Mouse (Mus musculus) testis, adult 2 months (tissue): Measurements from ENCODE around the gene Zic1. TPM values are rescaled to one million over a fixed set of nuclear protein-coding genes. Genes with fewer than 3 reads are reported as not detected.
A peak's percentile ranks its signal among the peaks of the same experiment; 100 is the strongest.

Experiments used
- H3K27ac ChIP-seq: fragments of 200-500 bp; 2 replicates; pipeline ENCODE4 v1.5.1; 2012; ENCODE audit warnings: low read depth, low read length; ENCODE audit not compliant: control insufficient read depth, insufficient read depth
- H3K27me3 ChIP-seq: fragments of 200-500 bp; 2 replicates; pipeline ENCODE4 v1.6.1; 2012; ENCODE audit warnings: mild to moderate bottlenecking, low read length, moderate library complexity; ENCODE audit not compliant: control insufficient read depth, insufficient read depth
- H3K36me3 ChIP-seq: fragments of 200-500 bp; 2 replicates; pipeline ENCODE4 v1.6.1; 2012; ENCODE audit warnings: mild to moderate bottlenecking, low read length; ENCODE audit not compliant: control insufficient read depth, insufficient read depth
- H3K4me1 ChIP-seq: fragments of 200-500 bp; 2 replicates; pipeline ENCODE4 v1.6.1; 2012; ENCODE audit warnings: low read length; ENCODE audit not compliant: control insufficient read depth, insufficient read depth
- H3K4me3 ChIP-seq: fragments of 200-500 bp; 2 replicates; pipeline ENCODE4 v1.5.1; 2012; ENCODE audit warnings: low read depth, mild to moderate bottlenecking, low read length, moderate library complexity, mixed read lengths; ENCODE audit not compliant: control insufficient read depth
- CTCF ChIP-seq: fragments of 200-500 bp; IDR thresholded peaks from 2 replicates; pipeline ENCODE4 v1.5.1; 2012; ENCODE audit warnings: low read depth, mild to moderate bottlenecking, inconsistent platforms, low read length, moderate library complexity; ENCODE audit not compliant: control insufficient read depth, insufficient read depth, insufficient replicate concordance
- POLR2A ChIP-seq: fragments of 200-500 bp; IDR thresholded peaks from 2 replicates; pipeline ENCODE4 v1.6.1; 2012; ENCODE audit warnings: low read depth, mild to moderate bottlenecking, inconsistent platforms, low read length, moderate library complexity; ENCODE audit not compliant: control insufficient read depth
- polyA plus RNA-seq: library from polyadenylated mRNA; depleted of rRNA; stranded (reverse); fragments of >200 nt; gene quantifications from 2 replicates; pipeline ENCODE4 v1.2.3, GENCODE M21; 2012

The Zic1 gene
- polyA plus RNA-seq, 1 experiment = 0.86 TPM

DNA sequence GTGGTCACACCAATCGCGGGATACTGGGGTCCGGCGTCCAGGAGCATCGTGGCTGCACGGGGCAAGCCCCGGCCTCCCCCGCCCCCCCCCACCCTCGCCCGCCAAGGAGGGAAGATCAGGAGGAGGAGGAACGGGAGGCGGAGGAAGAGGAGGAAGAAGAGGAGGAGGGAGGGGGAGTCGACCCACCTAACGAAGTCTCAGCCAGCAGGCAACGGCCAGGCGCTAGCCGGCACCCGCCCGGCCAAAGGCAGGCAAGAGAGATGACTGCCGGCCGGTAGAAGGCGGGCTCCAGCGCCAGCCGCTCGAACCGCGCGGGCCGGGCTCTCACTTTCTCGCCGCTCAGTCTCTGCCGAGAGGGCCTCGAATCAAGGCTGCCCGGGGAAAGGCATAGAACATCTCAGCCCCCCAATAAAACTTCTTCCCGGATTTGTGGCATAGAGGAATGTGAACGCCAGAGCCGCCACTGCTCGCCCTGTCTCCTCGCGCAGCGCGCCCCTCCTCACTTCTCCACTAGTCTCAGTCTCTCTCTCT, 574 bp downstream of the Zic1 start:
- Histone ChIP-seq H3K4me3 (peak overlapping the region; percentile 31), H3K4me1 (peaks cover 19% of the 10 kb centered on the region), H3K27me3 (peaks cover 21% of the 10 kb centered on the region), H3K27ac (no peak overlapping the region), H3K36me3 (no peaks in the 10 kb centered on the region)
- TF ChIP-seq CTCF = no peak
- no peak for TF ChIP-seq POLR2A

DNA sequence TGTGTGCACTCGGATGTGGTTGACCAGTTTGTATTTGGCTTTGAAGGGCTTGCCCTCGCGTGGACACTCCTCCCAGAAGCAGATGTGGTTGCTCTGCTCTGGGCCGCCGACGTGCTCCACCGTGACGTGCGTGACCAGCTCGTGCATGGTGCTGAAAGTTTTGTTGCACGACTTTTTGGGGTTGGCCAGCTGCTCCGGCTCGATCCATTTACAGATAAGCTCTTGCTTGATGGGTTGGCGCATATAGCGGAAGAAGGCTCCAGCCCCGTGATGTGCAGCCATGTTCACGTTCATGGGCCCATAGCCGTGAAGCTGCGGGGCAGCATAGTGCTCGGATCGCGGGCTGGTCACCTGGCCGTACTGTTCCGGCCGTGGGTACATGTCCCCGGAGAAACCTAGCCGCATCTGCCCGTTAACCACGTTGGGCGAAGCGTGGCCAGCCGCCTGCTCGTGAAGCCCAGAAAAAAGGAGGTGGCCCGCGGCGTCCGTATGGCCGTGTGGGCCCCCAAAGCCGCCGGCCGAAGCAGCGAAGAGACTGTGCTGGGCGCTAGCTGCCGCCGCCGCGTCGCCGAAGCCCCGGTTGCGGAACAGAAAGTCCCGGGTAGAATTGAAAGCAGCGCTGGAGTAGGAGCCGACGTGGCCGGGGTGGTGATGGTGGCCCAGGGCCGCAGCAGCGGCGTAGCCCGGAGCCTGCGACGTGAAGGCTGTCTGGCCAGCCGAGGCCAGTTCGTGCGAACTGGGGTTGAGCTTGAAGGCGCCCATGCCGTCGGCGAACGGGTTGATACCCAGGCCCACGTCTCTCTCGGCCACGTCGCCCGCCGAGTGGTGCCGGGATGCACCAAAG, 1.3 kb downstream of the Zic1 start:
- peaks cover 21% of the 10 kb centered on the region for H3K27me3 ChIP-seq
- H3K36me3 ChIP-seq = no peaks in the 10 kb centered on the region
- H3K4me1 ChIP-seq = peaks cover 19% of the 10 kb centered on the region
- no peak overlapping the region for H3K27ac ChIP-seq
- peak overlapping the region; percentile 20 for H3K4me3 ChIP-seq
- no peak for TF ChIP-seq CTCF
- no peak for TF ChIP-seq POLR2A

- H3K27ac ChIP-seq = no peak overlapping the region
- no peaks in the 10 kb centered on the region for H3K36me3 ChIP-seq
- TF ChIP-seq CTCF = no peak
- TF ChIP-seq POLR2A = no peak
- H3K27me3 ChIP-seq = peaks cover 18% of the 10 kb centered on the region
- H3K4me1 ChIP-seq = peaks cover 19% of the 10 kb centered on the region
- no peak overlapping the region for H3K4me3 ChIP-seq
These were observed 1.8 kb downstream of the Zic1 start for GRCm38 (mm10) chr9:91363814-91364126.

DNA sequence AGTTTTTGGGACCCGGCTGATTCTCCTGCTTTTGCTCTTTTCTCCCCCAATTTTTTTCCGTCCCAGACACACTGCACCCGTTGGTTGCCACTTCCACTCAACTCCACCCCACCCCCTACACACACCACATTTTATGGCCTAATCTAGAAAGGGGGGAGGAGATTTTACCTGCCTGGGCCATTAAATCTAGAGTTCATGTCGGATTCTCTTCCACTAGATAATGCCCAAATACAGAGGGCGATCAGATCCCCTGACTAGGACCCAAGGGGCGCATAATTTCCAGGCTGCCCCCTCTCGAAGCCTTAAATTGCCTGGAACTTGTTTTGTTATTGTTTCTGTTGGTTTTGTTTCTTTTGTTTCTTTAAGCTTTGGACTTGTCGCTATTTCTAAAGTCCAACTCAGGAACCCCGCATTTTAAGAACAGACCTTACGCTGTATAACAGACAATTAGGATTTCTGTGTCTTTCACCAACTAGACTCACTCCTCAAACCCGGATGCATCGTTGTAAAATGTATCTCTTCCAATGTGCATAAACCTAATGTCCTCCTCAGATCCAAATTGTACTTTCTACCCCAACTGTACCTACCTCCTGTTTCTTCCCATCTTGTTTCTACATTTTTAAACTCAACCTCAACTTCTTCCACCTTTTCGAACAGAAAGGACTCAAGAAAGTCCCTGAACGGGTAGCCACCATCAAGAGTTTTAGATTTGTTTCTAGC, 2.4 kb downstream of the Zic1 start:
- peaks cover 19% of the 10 kb centered on the region for H3K4me1 ChIP-seq
- no peak overlapping the region for H3K4me3 ChIP-seq
- H3K36me3 ChIP-seq = no peaks in the 10 kb centered on the region
- no peak for TF ChIP-seq CTCF
- no peak for TF ChIP-seq POLR2A
- no peak overlapping the region for H3K27ac ChIP-seq
- peaks cover 18% of the 10 kb centered on the region for H3K27me3 ChIP-seq

DNA sequence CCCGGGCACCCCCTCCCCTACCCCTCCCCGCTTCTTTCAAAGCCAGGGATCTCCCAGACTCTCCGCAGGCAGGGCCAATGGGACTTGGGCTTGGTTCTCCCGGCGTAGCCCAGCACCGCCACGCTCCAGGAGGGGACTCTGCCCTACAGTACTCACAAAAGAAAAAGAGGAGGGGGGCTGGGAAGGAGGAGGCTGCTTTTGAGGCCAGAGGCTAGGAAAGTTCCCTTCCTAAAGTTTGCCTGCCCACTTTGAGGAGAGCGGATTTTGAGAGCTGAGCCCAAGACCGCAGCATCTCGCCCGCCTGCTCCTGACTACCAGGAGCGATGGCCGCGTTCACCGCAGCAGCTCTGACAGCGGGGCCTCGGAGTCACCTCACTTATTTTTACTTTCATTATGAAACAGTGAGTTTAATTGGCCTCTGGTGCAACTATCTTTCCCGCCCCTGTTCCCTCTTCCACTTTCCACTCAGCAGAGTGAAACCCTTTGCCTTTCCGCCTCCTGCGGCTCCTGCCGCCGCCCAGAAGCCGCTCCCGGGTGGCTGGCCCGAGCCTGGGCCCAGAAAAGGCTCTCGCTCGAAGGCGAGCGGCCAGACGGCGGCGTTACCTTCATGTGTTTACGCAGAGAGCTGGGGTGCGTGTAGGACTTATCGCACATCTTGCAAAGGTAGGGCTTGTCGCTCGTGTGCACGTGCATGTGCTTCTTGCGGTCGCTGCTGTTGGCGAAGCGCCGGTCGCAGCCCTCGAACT, 3.6 kb downstream of the Zic1 start, which contains the start of gene Zic4:
Gene Zic4 (plus strand): TSS at position 558 of the 746 bp plus-strand sequence.
- Histone ChIP-seq H3K27ac (no peak within 1 kb of the TSS), H3K4me3 (peak within 1 kb of the TSS; percentile 42), H3K27me3 (peaks cover 18% of the 10 kb centered on the region), H3K36me3 (no peaks in the 10 kb centered on the region), H3K4me1 (peaks cover 19% of the 10 kb centered on the region)
- TF ChIP-seq CTCF (no peak), POLR2A (no peak)

DNA sequence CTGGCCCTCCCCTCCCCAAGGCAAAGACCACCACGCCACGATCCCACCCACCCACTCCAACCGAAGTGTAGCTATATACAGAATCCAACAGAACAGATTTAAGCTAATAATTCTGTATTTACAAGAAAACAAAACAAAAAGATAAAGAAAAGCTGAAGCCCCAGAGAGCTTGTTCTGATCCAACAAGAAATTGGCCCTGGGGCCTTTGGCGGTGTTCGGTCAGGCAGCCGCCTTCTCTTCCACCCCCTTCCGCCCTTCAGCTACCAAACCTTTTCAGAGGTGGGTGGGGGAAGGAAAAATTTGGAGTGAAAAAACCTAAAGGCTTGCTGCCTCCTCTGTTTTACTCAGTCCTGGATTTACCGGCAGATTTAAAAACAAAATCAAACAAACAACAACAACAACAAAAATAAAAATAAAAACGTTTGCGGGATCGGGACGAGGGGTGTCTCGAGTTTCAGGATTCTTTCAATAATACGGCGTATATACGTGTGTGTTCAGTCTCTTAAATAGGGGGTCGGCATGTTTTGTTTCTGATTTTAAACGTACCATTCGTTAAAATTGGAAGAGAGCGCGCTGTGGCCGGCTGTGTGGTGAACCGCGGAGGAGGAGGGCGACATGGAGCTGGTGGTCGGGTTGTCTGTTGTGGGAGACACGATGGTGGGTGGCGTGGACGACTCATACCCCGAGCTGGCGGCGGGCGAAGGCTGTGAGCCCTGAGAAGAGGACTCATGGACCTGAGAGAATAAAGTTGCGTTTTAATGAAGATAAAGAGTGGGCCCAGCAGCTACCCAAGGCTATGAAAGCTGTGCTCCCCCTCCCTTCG, 4.4 kb downstream of the Zic1 start:
- Histone ChIP-seq H3K27ac (no peak overlapping the region), H3K36me3 (no peaks in the 10 kb centered on the region), H3K4me3 (no peak overlapping the region), H3K4me1 (peaks cover 19% of the 10 kb centered on the region), H3K27me3 (peaks cover 15% of the 10 kb centered on the region)
- TF ChIP-seq POLR2A = no peak
- TF ChIP-seq CTCF = no peak
